Mouse (Mus musculus): ENCODE measurements around the gene Gm11084. TPM values are rescaled to one million over a fixed set of nuclear protein-coding genes. Genes with fewer than 3 reads are reported as not detected.

The Gm11084 gene
- polyA plus RNA-seq (2012; rRNA removed) = not detected in 2 replicates

DNA sequence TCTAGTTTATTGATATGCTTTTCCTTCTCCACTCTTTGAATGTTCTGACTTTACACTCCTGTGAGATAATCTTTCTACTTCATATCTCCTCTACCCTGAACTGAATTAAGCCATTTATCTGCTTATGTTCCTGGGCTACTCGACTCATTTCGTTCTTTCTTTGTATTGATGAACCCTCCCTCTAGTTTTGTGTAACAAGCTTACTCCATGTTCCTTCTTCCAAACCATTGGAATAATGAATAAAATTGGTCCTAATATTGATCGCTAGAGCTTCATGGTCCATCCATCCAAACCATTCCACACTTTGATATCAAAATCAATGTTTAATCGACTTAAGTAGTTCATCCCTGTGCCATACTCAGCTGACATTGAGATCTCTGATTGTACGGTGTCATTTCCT is at the start of gene Gm11084:
Gm11084 (minus strand) TSS at position 101 of the 400 bp plus-strand sequence.
- no peak for TF ChIP-seq CTCF (IDR thresholded peaks at IDR 0.05; ENCODE audit: borderline replicate concordance, insufficient read depth, low read depth, low read length)
- no peak for TF ChIP-seq POLR2A (IDR thresholded peaks at IDR 0.05; ENCODE audit: borderline replicate concordance, insufficient read depth, low read length)
- Histone ChIP-seq H3K27ac (ENCODE audit: insufficient read depth, low read length) (no peak within 1 kb of the TSS), H3K4me3 (replicated peaks; ENCODE audit: insufficient read depth, low read depth, low read length) (no peak within 1 kb of the TSS), H3K4me1 (ENCODE audit: control insufficient read depth, insufficient read depth, low read length) (no peaks in the 10 kb centered on the region), H3K27me3 (ENCODE audit: control insufficient read depth, insufficient read depth, low read length) (no peaks in the 10 kb centered on the region)
- 94% methylated on average over 5 of the region's 5 CpGs for WGBS
- DNase-seq = no peak

DNA sequence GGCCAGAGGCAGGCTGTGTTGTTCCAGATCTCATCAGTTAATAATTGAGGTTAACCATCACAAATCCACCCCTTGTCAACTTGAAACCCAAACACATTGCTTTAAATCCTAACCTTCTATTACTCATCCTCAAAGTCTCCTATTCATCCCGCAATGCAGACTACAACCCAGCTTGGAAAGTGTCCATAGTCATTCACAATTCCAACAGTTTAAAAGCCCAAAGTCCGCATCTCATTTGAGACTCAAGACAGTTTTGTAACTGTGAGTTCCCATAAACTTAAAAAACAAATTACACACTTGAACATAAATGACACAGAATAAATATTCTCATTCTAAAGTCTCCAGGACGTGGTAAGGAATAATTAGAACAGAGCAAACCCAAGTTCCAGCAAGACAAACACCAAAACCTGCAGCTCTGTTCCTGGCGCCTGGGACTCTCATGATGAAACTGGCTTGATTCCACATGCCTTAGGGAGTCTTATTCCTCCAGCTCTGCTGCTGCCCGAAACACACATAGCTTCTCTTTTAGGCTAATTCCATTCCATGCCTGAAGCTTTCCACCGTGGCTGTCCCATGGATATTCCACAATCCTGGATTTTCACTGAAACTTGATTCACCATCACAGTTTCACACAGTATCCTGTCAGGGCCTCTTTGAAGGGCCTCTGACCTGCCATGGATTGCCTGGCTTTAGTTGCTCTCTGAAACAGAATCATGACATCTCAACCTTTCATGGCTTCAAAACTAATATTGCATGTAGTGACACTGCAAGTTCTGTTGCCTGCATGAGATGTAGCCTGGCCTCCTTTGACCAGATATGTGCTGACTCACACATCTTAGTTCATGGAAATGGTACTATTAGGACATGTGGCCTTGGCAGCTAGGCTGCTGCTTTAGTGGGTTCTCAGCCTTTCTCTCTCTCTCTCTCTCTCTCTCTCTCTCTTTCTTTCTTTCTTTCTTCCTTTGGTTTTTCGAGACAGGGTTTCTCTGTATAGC is 44.8 kb upstream of the Gm11084 start:
- DNase-seq = no peak
- no peak for TF ChIP-seq CTCF (IDR thresholded peaks at IDR 0.05; ENCODE audit: borderline replicate concordance, insufficient read depth, low read depth, low read length)
- no peak for TF ChIP-seq POLR2A (IDR thresholded peaks at IDR 0.05; ENCODE audit: borderline replicate concordance, insufficient read depth, low read length)
- Histone ChIP-seq H3K4me3 (replicated peaks; ENCODE audit: insufficient read depth, low read depth, low read length) (no peak overlapping the region), H3K27me3 (ENCODE audit: control insufficient read depth, insufficient read depth, low read length) (no peaks in the 10 kb centered on the region), H3K27ac (ENCODE audit: insufficient read depth, low read length) (no peak overlapping the region), H3K4me1 (ENCODE audit: control insufficient read depth, insufficient read depth, low read length) (no peaks in the 10 kb centered on the region)
- 50% methylated on average over 7 of the region's 7 CpGs for WGBS

DNA sequence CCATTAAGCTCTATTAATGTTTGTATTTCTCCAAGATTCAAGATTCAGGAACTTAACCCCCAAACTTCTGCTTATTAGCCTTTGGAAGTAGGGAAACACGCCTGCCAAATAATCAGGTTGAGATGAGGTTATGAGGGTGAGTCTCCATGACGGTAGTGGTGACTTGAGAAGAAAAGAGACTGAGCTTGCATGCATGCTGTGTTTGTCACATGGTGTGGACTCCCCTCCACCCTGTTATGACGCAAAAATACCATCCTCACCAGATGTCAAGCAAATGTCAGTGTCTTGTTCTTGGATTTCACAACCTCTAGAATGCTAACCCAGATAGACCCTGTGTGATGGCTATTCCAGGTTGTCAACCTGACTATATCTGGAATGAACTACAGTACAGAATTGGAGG is 43.3 kb upstream of the Gm11084 start:
- WGBS = 84% methylated on average over 3 of the region's 3 CpGs
- no peak for DNase-seq
- H3K27me3 ChIP-seq (ENCODE audit: control insufficient read depth, insufficient read depth, low read length) = no peaks in the 10 kb centered on the region
- H3K27ac ChIP-seq (ENCODE audit: insufficient read depth, low read length) = no peak overlapping the region
- H3K4me3 ChIP-seq (replicated peaks; ENCODE audit: insufficient read depth, low read depth, low read length) = no peak overlapping the region
- TF ChIP-seq CTCF (IDR thresholded peaks at IDR 0.05; ENCODE audit: borderline replicate concordance, insufficient read depth, low read depth, low read length) = no peak
- no peak for TF ChIP-seq POLR2A (IDR thresholded peaks at IDR 0.05; ENCODE audit: borderline replicate concordance, insufficient read depth, low read length)
- H3K4me1 ChIP-seq (ENCODE audit: control insufficient read depth, insufficient read depth, low read length) = no peaks in the 10 kb centered on the region

DNA sequence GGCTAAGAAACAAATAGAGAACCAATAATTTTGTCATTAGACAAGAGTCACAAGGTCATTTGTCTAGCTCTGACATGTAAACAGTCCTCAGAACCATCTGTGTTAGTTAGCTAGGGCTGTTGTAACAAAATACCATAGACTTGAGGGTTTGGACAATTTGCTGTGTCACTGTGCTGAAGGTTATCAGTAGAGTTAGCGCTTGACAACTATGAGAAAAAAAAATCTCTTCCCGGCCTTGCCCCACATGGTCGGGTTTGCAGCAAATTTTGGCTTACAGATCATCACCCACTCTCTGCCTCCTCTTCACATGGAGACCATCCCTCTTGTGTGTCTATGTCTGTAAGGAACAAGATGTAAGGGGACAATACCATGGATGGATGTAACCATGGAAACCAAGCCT is 41.5 kb upstream of the Gm11084 start:
- H3K4me3 ChIP-seq (replicated peaks; ENCODE audit: insufficient read depth, low read depth, low read length) = no peak overlapping the region
- DNase-seq = no peak
- H3K27me3 ChIP-seq (ENCODE audit: control insufficient read depth, insufficient read depth, low read length) = no peaks in the 10 kb centered on the region
- 90% methylated on average over 3 of the region's 3 CpGs for WGBS
- no peaks in the 10 kb centered on the region for H3K4me1 ChIP-seq (ENCODE audit: control insufficient read depth, insufficient read depth, low read length)
- no peak for TF ChIP-seq CTCF (IDR thresholded peaks at IDR 0.05; ENCODE audit: borderline replicate concordance, insufficient read depth, low read depth, low read length)
- no peak for TF ChIP-seq POLR2A (IDR thresholded peaks at IDR 0.05; ENCODE audit: borderline replicate concordance, insufficient read depth, low read length)
- no peak overlapping the region for H3K27ac ChIP-seq (ENCODE audit: insufficient read depth, low read length)

DNA sequence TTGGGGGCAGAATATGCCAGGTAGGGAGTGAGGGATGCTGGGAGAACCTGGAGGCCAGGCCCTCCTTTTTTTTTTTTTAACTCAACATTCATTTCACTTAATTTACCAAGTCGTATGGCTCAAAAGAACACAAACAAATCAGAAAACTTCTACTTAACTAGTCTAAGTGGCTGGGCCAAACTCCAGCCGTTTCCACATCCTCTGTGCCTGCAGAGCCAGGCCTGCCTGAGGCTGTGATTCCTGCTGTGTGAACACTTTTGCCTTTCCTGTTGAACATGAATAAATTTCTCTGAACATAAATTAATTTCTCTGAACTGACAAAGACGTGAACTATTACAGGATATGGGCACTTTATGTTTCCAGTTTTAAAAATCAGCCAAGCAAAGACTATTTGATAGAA is 40.6 kb upstream of the Gm11084 start:
- 46% methylated on average over 3 of the region's 3 CpGs for WGBS
- no peak for TF ChIP-seq POLR2A (IDR thresholded peaks at IDR 0.05; ENCODE audit: borderline replicate concordance, insufficient read depth, low read length)
- no peak for TF ChIP-seq CTCF (IDR thresholded peaks at IDR 0.05; ENCODE audit: borderline replicate concordance, insufficient read depth, low read depth, low read length)
- DNase-seq = no peak
- Histone ChIP-seq H3K4me3 (replicated peaks; ENCODE audit: insufficient read depth, low read depth, low read length) (no peak overlapping the region), H3K4me1 (ENCODE audit: control insufficient read depth, insufficient read depth, low read length) (no peaks in the 10 kb centered on the region), H3K27ac (ENCODE audit: insufficient read depth, low read length) (no peak overlapping the region), H3K27me3 (ENCODE audit: control insufficient read depth, insufficient read depth, low read length) (no peaks in the 10 kb centered on the region)

DNA sequence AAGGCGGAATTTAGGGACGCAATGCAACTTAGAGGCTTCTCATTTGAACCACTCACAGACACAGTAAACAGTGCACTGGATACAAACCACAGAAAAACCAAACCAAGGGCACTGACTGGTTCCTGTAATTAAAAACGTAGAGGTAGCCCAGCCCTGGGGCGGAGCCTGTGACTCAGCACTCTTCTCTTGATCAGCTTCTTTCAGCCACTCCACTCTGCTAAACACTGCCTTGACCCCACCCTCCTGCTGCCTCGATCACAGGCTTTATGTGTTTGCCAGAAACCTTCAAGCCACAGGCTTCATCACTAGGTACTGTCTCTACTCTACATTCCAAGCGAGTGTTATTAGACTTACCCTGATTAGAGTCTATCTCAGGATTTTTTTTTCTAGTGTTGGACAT is 37.3 kb upstream of the Gm11084 start:
- no peak for TF ChIP-seq POLR2A (IDR thresholded peaks at IDR 0.05; ENCODE audit: borderline replicate concordance, insufficient read depth, low read length)
- no peak for TF ChIP-seq CTCF (IDR thresholded peaks at IDR 0.05; ENCODE audit: borderline replicate concordance, insufficient read depth, low read depth, low read length)
- 71% methylated on average over 6 of the region's 6 CpGs for WGBS

GRCm38 (mm10) chr2:73021046-73021445 is 34.5 kb upstream of the Gm11084 start:
- Histone ChIP-seq H3K27ac (ENCODE audit: insufficient read depth, low read length) (no peak overlapping the region), H3K4me3 (replicated peaks; ENCODE audit: insufficient read depth, low read depth, low read length) (no peak overlapping the region), H3K4me1 (ENCODE audit: control insufficient read depth, insufficient read depth, low read length) (peaks cover 10% of the 10 kb centered on the region), H3K27me3 (ENCODE audit: control insufficient read depth, insufficient read depth, low read length) (no peaks in the 10 kb centered on the region)
- TF ChIP-seq CTCF (IDR thresholded peaks at IDR 0.05; ENCODE audit: borderline replicate concordance, insufficient read depth, low read depth, low read length) (no peak), POLR2A (IDR thresholded peaks at IDR 0.05; ENCODE audit: borderline replicate concordance, insufficient read depth, low read length) (no peak)
- WGBS = 84% methylated on average over 6 of the region's 6 CpGs
- DNase-seq = no peak

More for the DNA sequence above, 37.3 kb upstream of the Gm11084 start:
- no peak for DNase-seq
- Histone ChIP-seq H3K4me1 (ENCODE audit: control insufficient read depth, insufficient read depth, low read length) (peaks cover 8% of the 10 kb centered on the region), H3K4me3 (replicated peaks; ENCODE audit: insufficient read depth, low read depth, low read length) (no peak overlapping the region), H3K27ac (ENCODE audit: insufficient read depth, low read length) (no peak overlapping the region), H3K27me3 (ENCODE audit: control insufficient read depth, insufficient read depth, low read length) (no peaks in the 10 kb centered on the region)
